Mouse (Mus musculus) erythroblast, embryonic 14.5 days (primary cell): ENCODE data around the gene Tmem8b.

Experiments used
- GATA1 ChIP-seq: IDR thresholded peaks from 2 replicates; pipeline ENCODE4 v1.6.1; 2012; ENCODE audit warnings: low read length, inconsistent platforms, mixed read lengths
- TAL1 ChIP-seq: IDR thresholded peaks from 3 replicates; pipeline ENCODE4 v1.6.1; 2012; ENCODE audit warnings: low read length, inconsistent platforms, mixed read lengths

GRCm38 (mm10) chr4:43727718-43728575 is 59.2 kb downstream of the Tmem8b start:
- TF ChIP-seq TAL1, result no peak
- no peak for TF ChIP-seq GATA1
